Mouse (Mus musculus): ENCODE results near the gene Pde7b. TPM values are rescaled to one million over a fixed set of nuclear protein-coding genes. Genes with fewer than 3 reads are reported as not detected.

Gene Pde7b
- 10 to 100 TPM; 45.6 to 61.3 TPM for total RNA-seq (2021)

GRCm38 (mm10) chr10:20724906-20725305 is at the start of gene Pde7b:
Pde7b (minus strand) TSS chr10:20725078.
- intact Hi-C loops (cut with DNase I): loop anchor here (5.0 kb wide), 4 partner anchors 53 to 197 kb away; no protein-coding TSS in a partner anchor
- DNase-seq (ENCODE audit: low spot score in 2 of 2): peak; percentile 77 to 79

DNA sequence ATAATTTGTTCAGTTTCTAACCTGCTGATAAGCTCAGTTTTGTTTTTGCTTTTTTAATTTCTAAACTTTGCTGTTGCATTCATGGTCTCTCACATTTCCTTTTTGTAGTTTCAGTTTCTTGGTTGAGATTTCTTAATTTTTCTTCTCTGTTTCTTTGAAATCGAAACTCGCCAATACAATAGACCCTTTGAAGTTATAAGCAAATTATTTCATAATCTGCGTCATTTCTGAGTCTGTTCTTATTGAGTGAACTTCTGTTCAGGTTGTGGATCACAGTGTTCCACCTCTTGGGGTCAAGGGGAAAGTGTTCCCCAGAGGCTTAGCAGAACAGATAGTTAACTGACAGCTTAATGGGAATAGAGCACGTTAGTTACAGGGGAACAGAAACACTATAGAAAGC is 47.2 kb upstream of the Pde7b start:
- intact Hi-C loops (cut with DNase I): no loop called here
- no peak for DNase-seq (ENCODE audit: low spot score in 2 of 2)

- no peak for DNase-seq (ENCODE audit: low spot score in 2 of 2)
- intact Hi-C loops (cut with DNase I): no loop called here
Observed at GRCm38 (mm10) chr10:20770418-20770888, 45.6 kb upstream of the Pde7b start.

DNA sequence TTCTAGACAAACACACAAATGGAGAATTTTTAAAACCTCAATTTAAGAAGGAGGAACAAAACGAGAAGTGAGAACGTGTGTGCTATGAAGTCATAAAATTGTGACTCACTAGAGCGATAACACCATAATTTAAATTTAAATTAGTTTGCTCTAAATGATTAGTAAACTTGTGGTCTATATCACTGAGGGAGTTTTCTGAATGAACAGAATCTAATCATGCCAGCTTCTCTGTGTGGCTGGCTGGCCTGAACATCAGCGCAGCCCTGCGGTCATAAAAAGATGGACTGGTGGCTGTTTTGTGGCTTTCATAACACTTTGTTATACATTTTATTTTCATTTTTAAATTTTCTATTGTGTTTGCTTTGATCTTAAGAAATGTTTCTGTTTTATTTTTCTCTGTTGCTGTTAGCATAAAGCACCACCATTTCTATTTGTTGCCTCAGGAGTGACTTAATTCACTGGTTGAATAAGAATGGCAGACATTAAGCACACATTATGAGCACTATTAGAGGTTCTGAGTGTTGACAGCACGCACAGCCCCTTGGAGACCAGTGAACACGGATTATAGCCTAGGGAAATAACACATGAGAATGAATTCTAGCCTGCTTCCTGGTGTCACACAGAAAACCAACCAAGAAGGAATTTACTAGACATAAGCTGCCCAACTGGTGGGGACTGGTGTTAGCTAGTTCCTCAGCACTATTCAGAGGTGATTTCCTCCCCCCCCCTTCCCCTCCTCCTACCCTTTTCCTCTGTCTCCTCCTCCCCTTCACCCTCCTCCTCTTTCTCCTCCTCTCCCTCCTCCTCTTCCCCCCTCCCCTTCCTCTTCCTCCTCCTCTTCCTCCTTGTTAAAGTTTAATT is 44.9 kb upstream of the Pde7b start:
- intact Hi-C loops (cut with DNase I): no loop called here
- no peak for DNase-seq (ENCODE audit: low spot score in 2 of 2)

DNA sequence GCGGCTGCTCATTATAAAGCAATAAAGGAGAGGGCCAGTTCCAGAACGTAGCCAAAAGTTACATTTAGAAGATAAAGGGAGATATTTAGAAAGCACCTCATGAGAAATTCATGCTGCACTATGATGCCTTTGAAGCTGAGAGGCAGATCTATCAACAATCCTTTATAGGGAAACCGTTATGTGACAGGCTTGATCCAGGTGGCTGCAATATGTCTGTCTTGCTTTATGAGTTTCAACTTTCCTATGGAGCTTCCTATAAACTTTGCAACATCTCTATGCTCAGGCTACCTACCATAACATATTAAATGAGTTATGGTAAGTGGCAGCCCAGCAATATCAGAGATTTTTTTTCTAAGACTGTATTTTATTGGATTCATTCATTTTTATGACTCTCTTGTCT is 39.5 kb upstream of the Pde7b start:
- no peak for DNase-seq (ENCODE audit: low spot score in 2 of 2)
- intact Hi-C loops (cut with DNase I): no loop called here

- intact Hi-C loops (cut with DNase I): no loop called here
- DNase-seq (ENCODE audit: low spot score in 2 of 2): no peak
Observed at GRCm38 (mm10) chr10:20758939-20759338, 34.1 kb upstream of the Pde7b start.

GRCm38 (mm10) chr10:20758259-20758658 is 33.4 kb upstream of the Pde7b start:
- DNase-seq (ENCODE audit: low spot score in 2 of 2): no peak
- intact Hi-C loops (cut with DNase I): no loop called here

GRCm38 (mm10) chr10:20756219-20756618 is 31.3 kb upstream of the Pde7b start:
- intact Hi-C loops (cut with DNase I): no loop called here
- no peak for DNase-seq (ENCODE audit: low spot score in 2 of 2)

DNA sequence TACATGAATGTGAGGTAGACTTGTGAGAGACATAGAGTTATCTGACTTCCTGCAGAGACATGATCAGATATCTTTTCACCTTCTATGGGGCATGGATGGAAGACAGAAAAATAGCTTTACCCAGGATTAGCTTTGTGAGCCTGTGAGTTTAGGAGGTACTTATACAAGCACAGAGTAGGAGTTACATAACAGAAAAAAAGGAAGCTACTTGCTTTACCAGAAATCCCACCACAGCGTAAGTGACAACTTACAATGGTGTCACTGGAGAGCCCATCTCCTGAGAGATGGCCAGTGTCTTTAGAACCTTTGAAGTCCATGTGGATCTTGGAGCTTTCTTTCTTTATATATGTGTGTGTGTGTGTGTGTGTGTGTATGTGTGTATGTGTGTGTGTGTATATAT is 28.0 kb upstream of the Pde7b start:
- DNase-seq (ENCODE audit: low spot score in 2 of 2): no peak
- intact Hi-C loops (cut with DNase I): no loop called here

DNA sequence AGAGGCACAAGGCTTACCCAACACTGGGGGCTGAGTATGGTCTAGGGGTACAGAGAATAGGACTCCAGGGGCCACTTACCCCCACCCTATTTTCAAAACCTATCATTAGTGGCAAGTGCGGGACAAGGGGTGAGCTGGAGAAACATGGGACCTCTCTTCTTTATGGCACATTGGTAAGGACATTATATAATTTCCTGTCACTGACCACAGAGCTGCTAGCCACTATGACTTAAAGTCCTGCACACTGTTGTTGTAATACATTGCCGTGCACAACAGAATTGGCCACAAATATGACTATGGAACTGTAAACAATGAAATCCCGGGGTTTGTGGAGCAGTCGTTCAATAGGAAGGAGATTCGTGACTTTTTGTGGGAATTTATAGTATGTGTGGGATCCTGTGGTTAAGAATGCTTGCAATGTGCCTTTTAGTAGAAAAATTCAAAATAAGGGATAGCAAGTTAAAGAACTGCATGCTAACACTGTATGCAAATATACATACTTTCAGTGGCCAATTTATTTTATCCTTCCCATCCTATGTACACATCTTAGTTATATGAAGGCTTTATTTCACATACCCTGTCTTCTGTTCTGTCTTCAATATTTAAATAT is 25.9 kb upstream of the Pde7b start:
- intact Hi-C loops (cut with DNase I): no loop called here
- peak in 1 of 2 experiments; percentile 12 for DNase-seq (ENCODE audit: low spot score in 2 of 2)

- DNase-seq (ENCODE audit: low spot score in 2 of 2): no peak
- intact Hi-C loops (cut with DNase I): no loop called here
Observed at GRCm38 (mm10) chr10:20748938-20749337, 24.1 kb upstream of the Pde7b start.

- DNase-seq (ENCODE audit: low spot score in 2 of 2): no peak
- intact Hi-C loops (cut with DNase I): no loop called here
Observed at GRCm38 (mm10) chr10:20747229-20747628, 22.4 kb upstream of the Pde7b start.

DNA sequence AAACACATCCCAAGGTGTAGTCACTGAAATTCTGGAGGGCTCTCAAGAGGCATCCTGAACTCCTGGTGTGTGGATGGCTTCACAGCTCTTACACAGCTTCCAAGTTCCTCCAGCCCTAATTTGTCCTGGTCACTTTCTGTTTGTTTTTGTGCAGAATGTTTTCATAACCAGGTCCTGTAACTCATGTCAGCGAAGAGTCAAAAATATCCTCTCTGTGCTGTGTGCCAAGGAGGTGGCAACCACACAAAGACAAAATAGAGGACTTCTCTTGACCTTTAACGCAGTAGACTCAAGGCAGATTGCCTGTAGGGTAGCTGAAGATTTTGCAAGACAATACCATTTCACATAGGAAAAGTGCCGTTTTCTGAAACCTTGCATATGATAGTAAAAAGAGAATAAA is 14.9 kb upstream of the Pde7b start:
- intact Hi-C loops (cut with DNase I): no loop called here
- no peak for DNase-seq (ENCODE audit: low spot score in 2 of 2)

GRCm38 (mm10) chr10:20737146-20737545 is 12.3 kb upstream of the Pde7b start:
- intact Hi-C loops (cut with DNase I): no loop called here
- no peak for DNase-seq (ENCODE audit: low spot score in 2 of 2)

- DNase-seq (ENCODE audit: low spot score in 2 of 2): no peak
- intact Hi-C loops (cut with DNase I): no loop called here
Observed at GRCm38 (mm10) chr10:20735775-20736449, 11.0 kb upstream of the Pde7b start.

DNA sequence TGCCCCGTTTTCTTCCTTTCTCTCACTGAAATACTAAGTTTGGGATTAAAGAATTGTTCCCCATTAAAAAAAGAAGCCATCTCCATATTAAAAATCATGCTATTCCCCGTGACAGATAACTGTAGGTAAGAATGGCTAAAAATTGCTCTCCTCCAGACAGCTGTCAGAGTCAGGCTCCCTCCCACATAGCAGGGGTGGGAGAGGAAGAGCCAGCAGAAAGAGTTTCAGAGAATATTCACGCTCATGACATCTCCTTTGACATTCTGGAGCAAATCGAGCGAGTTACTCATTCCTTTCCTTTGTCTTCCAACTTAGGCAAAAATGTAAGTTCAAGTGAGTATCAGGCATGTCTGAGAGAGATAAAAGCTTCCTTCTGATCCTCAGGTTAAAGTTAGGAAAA is 8.7 kb upstream of the Pde7b start:
- DNase-seq (ENCODE audit: low spot score in 2 of 2): no peak
- intact Hi-C loops (cut with DNase I): no loop called here

DNA sequence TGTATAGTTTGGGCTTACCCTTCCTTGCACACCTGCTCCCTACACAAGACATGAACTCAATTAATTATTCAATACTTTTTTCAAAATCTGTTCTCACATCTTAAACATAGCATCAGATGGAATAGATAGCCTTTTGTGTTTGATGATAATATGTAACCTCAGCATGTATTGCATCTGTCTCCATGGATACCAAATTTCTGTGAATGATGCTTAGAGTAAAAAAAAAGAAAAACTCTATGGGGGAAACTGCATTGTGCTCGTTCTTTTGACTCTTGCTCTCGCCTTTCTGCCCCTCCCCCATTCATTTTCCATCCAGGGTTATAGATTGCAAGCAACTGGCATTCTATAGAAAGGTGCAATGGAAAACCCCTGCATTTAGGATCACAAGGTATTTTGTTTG is 7.3 kb upstream of the Pde7b start:
- no peak for DNase-seq (ENCODE audit: low spot score in 2 of 2)
- intact Hi-C loops (cut with DNase I): no loop called here

DNA sequence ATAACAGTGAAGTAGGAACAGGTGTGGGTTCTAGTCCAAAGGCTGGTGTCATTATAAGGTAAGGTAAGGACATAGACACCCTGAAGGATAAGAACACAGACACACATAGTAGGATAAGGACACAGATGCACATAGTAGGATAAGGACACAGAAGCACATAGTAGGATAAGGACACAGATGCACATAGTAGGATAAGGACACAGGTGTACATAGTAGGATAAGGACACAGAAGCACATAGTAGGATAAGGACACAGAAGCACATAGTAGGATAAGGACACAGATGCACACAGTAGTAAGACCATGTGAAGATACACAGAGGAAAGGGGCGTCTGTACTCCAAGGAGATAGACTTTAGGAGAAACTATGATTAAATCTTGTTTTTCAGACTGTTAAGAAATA is 5.2 kb upstream of the Pde7b start:
- DNase-seq (ENCODE audit: low spot score in 2 of 2): no peak
- intact Hi-C loops (cut with DNase I): no loop called here

- intact Hi-C loops (cut with DNase I): loop anchor here (5.0 kb wide), 1 partner anchor 53 kb away; no protein-coding TSS in a partner anchor
- peak in 1 of 2 experiments; percentile 30 for DNase-seq (ENCODE audit: low spot score in 2 of 2)
Observed at GRCm38 (mm10) chr10:20725384-20725983, 606 bp upstream of the Pde7b start.

GRCm38 (mm10) chr10:20724451-20724850 is 427 bp downstream of the Pde7b start:
- DNase-seq (ENCODE audit: low spot score in 2 of 2): peak in 1 of 2 experiments; percentile 15
- intact Hi-C loops (cut with DNase I): loop anchor here (5.0 kb wide), 3 partner anchors 67 to 198 kb away; no protein-coding TSS in a partner anchor
